Mouse (Mus musculus) liver, adult 2 months (tissue): Measurements from ENCODE around the gene Mdc1. TPM values are rescaled to one million over a fixed set of nuclear protein-coding genes. Genes with fewer than 3 reads are reported as not detected.
A peak's percentile ranks its signal among the peaks of the same experiment; 100 is the strongest.

Experiments used
- DNase-seq: peaks from one replicate; pipeline ENCODE4 v3.0.0-alpha.2; 2011; ENCODE audit warnings: low read depth, low spot score; ENCODE audit errors: extremely low read depth
- H3K27ac ChIP-seq: fragments of 200-500 bp; replicated peaks from 2 replicates; pipeline ENCODE4 v1.5.1; 2012; ENCODE audit warnings: low read depth, mild to moderate bottlenecking, control low read depth, inconsistent platforms, low read length; ENCODE audit not compliant: insufficient read depth
- H3K27me3 ChIP-seq: fragments of 200-500 bp; 2 replicates; pipeline ENCODE4 v1.6.1; 2012; ENCODE audit warnings: mild to moderate bottlenecking, moderate library complexity, low read length, inconsistent platforms; ENCODE audit not compliant: control insufficient read depth, insufficient read depth
- H3K36me3 ChIP-seq: fragments of 200-500 bp; 2 replicates; pipeline ENCODE4 v1.6.1; 2012; ENCODE audit warnings: low read length, inconsistent platforms; ENCODE audit not compliant: control insufficient read depth, insufficient read depth
- H3K4me1 ChIP-seq: fragments of 200-500 bp; 2 replicates; pipeline ENCODE4 v1.6.1; 2011; ENCODE audit warnings: low read length; ENCODE audit not compliant: control insufficient read depth, insufficient read depth
- H3K4me3 ChIP-seq: fragments of 200-500 bp; 2 replicates; pipeline ENCODE4 v1.5.1; 2011; ENCODE audit warnings: low read depth, mild to moderate bottlenecking, control low read depth, low read length, moderate library complexity; ENCODE audit not compliant: insufficient read depth
- H3K79me2 ChIP-seq: fragments of 200-500 bp; 2 replicates; pipeline ENCODE4 v1.6.1; 2012; ENCODE audit warnings: inconsistent platforms, mild to moderate bottlenecking, low read length, moderate library complexity; ENCODE audit not compliant: control insufficient read depth, insufficient read depth
- H3K9ac ChIP-seq: fragments of 200-500 bp; 2 replicates; pipeline ENCODE4 v1.6.1; 2012; ENCODE audit warnings: low read depth, mild to moderate bottlenecking, control low read depth, inconsistent platforms, low read length
- CTCF ChIP-seq: fragments of 200-500 bp; IDR thresholded peaks from 2 replicates; pipeline ENCODE4 v1.5.1; 2011; ENCODE audit warnings: low read depth, low read length, control low read depth
- POLR2A ChIP-seq: fragments of 200-500 bp; IDR thresholded peaks from 2 replicates; pipeline ENCODE4 v1.6.1; 2011; ENCODE audit warnings: low read length, control low read depth; ENCODE audit not compliant: insufficient read depth; ENCODE audit errors: extremely low read depth
- WGBS: fragments of 180-500 bp; shearing (Covaris S2); methylation state at CpG from one replicate; pipeline ENCODE4 v1.1.7; 2018; 5-methylcytosine and 5-hydroxymethylcytosine counted together
- polyA plus RNA-seq: library from polyadenylated mRNA; depleted of rRNA; stranded (reverse); fragments of >200 nt; gene quantifications from 2 replicates; pipeline ENCODE4 v1.2.3, GENCODE M21; 2012
- total RNA-seq: library from RNA; depleted of rRNA; stranded (reverse); fragments of >200 nt; gene quantifications from 2 replicates; pipeline ENCODE4 v1.2.3, GENCODE M21; 2014

Mdc1 gene
- total and polyA plus RNA-seq, 2 experiments: 2.4 to 3.0 TPM

GRCm38 (mm10) chr17:35868961-35869345 is 27.6 kb downstream of the Mdc1 start:
- Histone ChIP-seq H3K27ac (peak overlapping the region; percentile 84), H3K79me2 (no peaks in the 10 kb centered on the region), H3K4me1 (peaks cover 6% of the 10 kb centered on the region), H3K9ac (peak overlapping the region; percentile 53; the same call in 1 of the 2 replicates), H3K27me3 (peaks cover 6% of the 10 kb centered on the region; the same call in 1 of the 2 replicates), H3K36me3 (no peaks in the 10 kb centered on the region), H3K4me3 (peak overlapping the region; percentile 77)
- WGBS: 47% methylated on average over 7 of the region's 7 CpGs
- TF ChIP-seq POLR2A (no peak), CTCF (no peak)
- no peak for DNase-seq

- no peak for TF ChIP-seq POLR2A
- no peak for TF ChIP-seq CTCF
- under 1% methylated on average over 7 of the region's 7 CpGs for WGBS
- H3K4me1 ChIP-seq: peaks cover 6% of the 10 kb centered on the region
- H3K9ac ChIP-seq: peak overlapping the region; percentile 53
- no peaks in the 10 kb centered on the region for H3K79me2 ChIP-seq
- DNase-seq: peak; percentile 62
- peak overlapping the region; percentile 77 for H3K4me3 ChIP-seq
- no peaks in the 10 kb centered on the region for H3K36me3 ChIP-seq
- H3K27me3 ChIP-seq: peaks cover 6% of the 10 kb centered on the region; the same call in 1 of the 2 replicates
- peak overlapping the region; percentile 84 for H3K27ac ChIP-seq
Measured at GRCm38 (mm10) chr17:35869346-35870067, 28.2 kb downstream of the Mdc1 start.

- 70% methylated on average over 9 of the region's 9 CpGs for WGBS
- no peak for TF ChIP-seq CTCF
- Histone ChIP-seq H3K27ac (peak overlapping the region; percentile 81), H3K27me3 (peaks cover 6% of the 10 kb centered on the region; the same call in 1 of the 2 replicates), H3K9ac (peak overlapping the region; percentile 19; the same call in 1 of the 2 replicates), H3K79me2 (no peaks in the 10 kb centered on the region), H3K4me3 (peak overlapping the region; percentile 13), H3K36me3 (no peaks in the 10 kb centered on the region), H3K4me1 (peaks cover 6% of the 10 kb centered on the region)
- DNase-seq: peak; percentile 24
Measured at GRCm38 (mm10) chr17:35870151-35870883, 29.0 kb downstream of the Mdc1 start.

- 69% methylated on average over 8 of the region's 8 CpGs for WGBS
- TF ChIP-seq CTCF: peak; percentile 26; the same call in 1 of the 2 replicates
- no peak for TF ChIP-seq POLR2A
- no peaks in the 10 kb centered on the region for H3K79me2 ChIP-seq
- H3K27ac ChIP-seq: peak overlapping the region; percentile 79
- H3K4me1 ChIP-seq: peaks cover 5% of the 10 kb centered on the region
- H3K9ac ChIP-seq: no peak overlapping the region
- DNase-seq: no peak
- no peaks in the 10 kb centered on the region; the same call in 1 of the 2 replicates for H3K27me3 ChIP-seq
- no peaks in the 10 kb centered on the region for H3K36me3 ChIP-seq
- H3K4me3 ChIP-seq: no peak overlapping the region
Measured at GRCm38 (mm10) chr17:35870884-35871696, 29.8 kb downstream of the Mdc1 start.

GRCm38 (mm10) chr17:35873774-35874519 is 32.6 kb downstream of the Mdc1 start:
- H3K27me3 ChIP-seq: no peaks in the 10 kb centered on the region
- H3K4me1 ChIP-seq: peaks cover 5% of the 10 kb centered on the region
- 24% methylated on average over 21 of the region's 21 CpGs for whole genome bisulfite sequencing
- no peak overlapping the region for H3K27ac ChIP-seq
- H3K9ac ChIP-seq: no peak overlapping the region
- no peaks in the 10 kb centered on the region for H3K79me2 ChIP-seq
- DNase-seq: peak; percentile 50
- no peaks in the 10 kb centered on the region for H3K36me3 ChIP-seq
- no peak overlapping the region for H3K4me3 ChIP-seq
- TF ChIP-seq POLR2A (no peak), CTCF (peak; percentile 94)
